Mouse (Mus musculus) CD8-positive naive resting alpha-beta T cell, adult 2 months (primary cell): ENCODE data around the gene Lix1.
"Not testable (repeated sequence)": the region's sequence is repeated elsewhere in the genome, so short reads cannot be mapped to it uniquely, and the experiment has no call there.

Source experiments
- DNase-seq, 2 experiments: peaks; one replicate each; pipeline ENCODE4 v3.0.0; 2022; ENCODE audit warnings: low read depth in 2 of 2, low spot score in 2 of 2

Lix1 gene

DNA sequence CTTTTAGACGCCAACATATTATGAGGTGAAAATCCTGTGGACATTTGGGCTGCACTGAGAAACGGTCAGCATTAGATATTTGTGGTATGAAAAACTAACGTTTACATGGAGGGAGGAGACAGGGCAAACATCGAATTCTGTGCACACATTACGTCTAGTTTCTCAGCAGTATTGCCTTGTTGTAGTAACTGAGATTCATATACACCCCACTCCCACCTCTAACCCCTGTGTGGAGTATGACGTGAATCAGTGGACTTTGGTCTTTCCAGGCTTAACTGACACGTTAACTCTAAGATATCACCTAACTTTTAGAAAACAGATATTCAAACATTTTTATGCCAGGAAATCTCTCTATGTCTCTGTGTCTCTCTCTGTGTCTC, 89.1 kb downstream of the Lix1 start:
- no peak for DNase-seq

DNA sequence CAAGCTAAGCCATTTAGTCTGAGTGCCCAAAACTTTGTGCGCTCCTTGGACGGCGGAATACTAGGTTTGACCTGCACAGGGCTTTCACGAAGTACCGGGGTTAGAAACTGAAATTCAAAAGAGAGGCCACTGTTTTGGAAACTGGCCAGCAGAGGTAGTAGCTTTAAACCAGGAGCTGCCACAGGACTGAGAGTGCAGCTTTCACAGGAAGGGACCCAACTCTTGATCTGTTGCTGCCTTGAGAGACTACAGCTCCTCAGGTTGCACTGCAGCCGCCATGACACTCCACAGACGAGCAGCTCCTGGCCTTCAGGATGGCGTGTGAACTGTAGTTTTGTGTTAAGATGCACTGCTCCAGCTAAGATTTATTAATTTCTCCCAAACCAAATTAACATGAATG, 89.6 kb downstream of the Lix1 start:
- DNase-seq = no peak

DNA sequence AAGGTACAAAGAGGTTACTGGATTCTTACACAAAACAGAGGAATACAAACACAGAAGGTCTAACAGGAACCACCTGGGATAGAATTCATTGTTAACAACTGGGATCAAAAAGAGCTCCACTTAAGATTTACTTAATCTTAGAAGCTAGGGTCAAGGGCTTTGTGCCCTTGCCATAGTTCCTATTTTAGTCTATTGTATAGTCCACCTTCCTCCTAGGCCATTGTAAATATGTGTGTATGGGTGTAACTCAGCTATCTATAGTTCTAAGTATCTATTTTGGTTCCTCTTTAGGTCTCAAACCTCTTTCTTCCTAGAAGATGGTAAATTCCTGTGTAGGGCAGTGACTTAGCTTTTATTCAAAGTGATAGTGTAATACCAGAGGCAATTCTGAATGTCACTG, 93.8 kb downstream of the Lix1 start:
- DNase-seq = not testable (repeated sequence)

DNA sequence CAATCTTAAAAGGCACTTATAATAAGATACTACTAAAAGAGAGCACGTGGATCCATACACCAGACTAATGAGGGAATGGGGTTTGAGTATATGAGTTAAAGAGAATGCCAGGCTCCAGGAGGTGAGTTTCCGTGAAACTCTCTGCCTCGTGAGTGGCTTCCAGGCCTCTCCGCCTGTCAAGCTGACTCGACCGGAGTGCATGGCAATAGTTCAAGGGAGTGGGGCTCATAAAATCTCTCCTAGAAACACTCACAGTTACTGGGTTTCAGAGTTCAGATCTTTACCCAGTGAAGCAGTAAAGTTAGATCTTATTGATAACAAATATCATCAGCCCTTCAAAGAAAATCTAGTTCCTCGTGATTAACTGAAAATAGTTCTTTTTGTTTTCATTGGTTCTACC, 94.3 kb downstream of the Lix1 start:
- DNase-seq = no peak

DNA sequence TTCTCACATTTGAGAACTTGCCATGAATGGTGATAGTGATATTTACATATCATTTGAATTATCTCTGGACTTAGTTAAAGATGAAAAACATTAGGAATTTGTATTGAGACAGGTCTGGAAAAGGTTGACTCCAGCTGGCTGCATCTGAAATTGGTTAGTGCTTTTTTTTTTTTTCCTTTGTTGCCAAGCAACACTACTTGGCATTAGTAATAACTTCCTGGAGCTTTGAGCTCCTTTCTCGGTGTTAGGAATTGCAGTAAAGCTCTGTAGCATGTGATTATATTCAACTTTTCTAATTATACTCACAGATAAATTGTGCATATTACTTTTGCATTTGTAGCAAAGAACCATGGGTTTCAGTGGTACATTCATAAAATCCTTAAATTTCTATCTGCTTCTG, 96.4 kb downstream of the Lix1 start:
- no peak for DNase-seq

DNA sequence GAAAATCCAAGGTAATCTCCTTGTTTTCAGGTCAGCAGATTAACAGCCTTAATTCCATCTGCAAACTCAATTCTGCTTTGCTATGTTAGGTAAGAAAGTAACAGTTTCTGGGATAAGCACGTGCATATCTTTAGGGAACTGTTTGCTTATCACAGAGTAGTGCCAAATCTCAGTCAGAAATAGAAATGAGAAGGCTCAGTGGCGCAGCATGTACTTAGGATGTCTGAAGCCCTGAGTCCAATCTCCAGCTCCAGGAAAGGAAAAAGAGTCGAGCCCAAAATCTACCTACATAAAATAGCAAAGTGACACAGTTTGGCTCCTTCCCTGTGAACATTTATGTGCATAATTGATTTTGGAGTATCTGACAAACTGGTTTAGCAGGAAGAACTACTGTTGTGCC, 96.8 kb downstream of the Lix1 start:
- DNase-seq = no peak

DNA sequence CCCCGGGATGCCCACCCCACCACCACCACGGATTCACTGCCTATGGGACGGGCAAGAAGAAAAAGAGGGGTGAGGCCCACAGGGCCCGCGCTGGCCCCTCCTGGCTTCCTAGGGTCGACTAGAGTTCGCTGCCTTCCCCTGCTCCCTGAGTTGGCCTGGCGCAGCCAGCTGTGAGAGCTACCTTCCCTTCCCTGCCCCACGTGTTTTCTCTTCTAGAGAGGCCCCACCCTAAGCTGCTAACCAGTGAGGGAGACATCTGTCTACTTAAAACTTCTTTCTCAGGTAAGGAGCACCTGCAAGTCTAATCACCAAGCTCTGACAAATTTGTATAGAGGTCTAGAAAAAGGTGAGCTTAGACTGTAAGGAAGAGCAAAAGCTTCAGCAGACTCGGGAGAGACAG, 104.2 kb downstream of the Lix1 start:
- DNase-seq = no peak
